Mouse (Mus musculus) thymus, adult 18-20 months (tissue): ENCODE data around the gene Caprin2.
"Not testable (repeated sequence)": the region's sequence is repeated elsewhere in the genome, so short reads cannot be mapped to it uniquely, and the experiment has no call there.

Source experiments
- DNase-seq, 2 experiments: peaks; one replicate each; pipeline ENCODE4 v3.0.0; 2022; ENCODE audit warnings: mixed read lengths in 2 of 2

Gene Caprin2

GRCm38 (mm10) chr6:148895773-148896506 is at the start of gene Caprin2:
Gene Caprin2, minus strand, starts transcription at chr6:148896237.
- DNase-seq: peak; percentile 96 to 97

GRCm38 (mm10) chr6:148944767-148945508 is 48.9 kb upstream of the Caprin2 start:
- DNase-seq: peak; percentile 43 to 54

GRCm38 (mm10) chr6:148944344-148944766 is 48.3 kb upstream of the Caprin2 start:
- no peak for DNase-seq

GRCm38 (mm10) chr6:148943695-148944094 is 47.7 kb upstream of the Caprin2 start:
- DNase-seq: no peak

GRCm38 (mm10) chr6:148942406-148942805 is 46.4 kb upstream of the Caprin2 start:
- DNase-seq: no peak

GRCm38 (mm10) chr6:148941880-148942279 is 45.8 kb upstream of the Caprin2 start:
- no peak for DNase-seq

- not testable (repeated sequence) for DNase-seq
These were observed 44.3 kb upstream of the Caprin2 start for GRCm38 (mm10) chr6:148940383-148940782.

DNA sequence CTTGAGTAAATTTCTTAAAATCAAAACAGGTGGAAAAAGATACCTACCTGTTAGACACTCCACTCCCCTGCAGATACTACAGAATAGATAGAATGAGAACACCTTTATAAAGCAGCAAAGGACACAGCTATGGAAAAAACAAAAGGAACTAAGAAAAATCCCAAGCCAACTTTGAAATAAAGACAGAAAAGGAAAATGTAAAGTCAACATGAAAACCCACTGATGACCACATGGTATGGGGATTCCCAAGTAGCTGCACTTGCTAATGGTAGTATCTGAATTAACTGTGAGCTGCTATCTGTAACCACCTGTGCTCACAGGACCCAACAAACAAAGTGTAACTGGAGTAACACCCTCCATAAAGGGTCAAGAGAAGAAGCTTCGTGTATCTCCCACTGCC is 41.7 kb upstream of the Caprin2 start:
- no peak for DNase-seq

GRCm38 (mm10) chr6:148934961-148935590 is 39.0 kb upstream of the Caprin2 start:
- no peak for DNase-seq

- no peak for DNase-seq
These were observed 35.2 kb upstream of the Caprin2 start for GRCm38 (mm10) chr6:148931281-148931680.

GRCm38 (mm10) chr6:148918841-148919398 is 22.9 kb upstream of the Caprin2 start:
- no peak for DNase-seq

GRCm38 (mm10) chr6:148917672-148918071 is 21.6 kb upstream of the Caprin2 start:
- no peak for DNase-seq

DNA sequence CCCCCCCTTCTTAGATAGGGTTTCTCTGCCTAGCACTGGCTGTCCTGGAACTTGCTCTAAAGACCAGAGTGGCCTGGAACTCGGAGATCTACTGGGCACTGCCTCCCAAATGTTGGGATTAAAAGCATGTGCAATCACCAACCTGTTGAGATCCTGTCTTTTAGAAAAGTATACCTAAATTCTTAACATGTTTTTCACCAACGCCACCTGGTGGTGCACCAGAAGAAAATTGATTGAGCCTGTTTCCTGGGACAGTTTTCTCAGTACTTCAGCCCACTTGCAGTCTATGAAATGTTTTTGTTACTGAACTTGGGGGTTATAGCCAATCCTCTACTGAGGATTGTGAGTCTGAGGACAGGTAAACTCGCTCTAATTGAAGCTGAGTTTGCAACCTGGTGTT is 20.8 kb upstream of the Caprin2 start:
- DNase-seq: no peak

GRCm38 (mm10) chr6:148913938-148914337 is 17.9 kb upstream of the Caprin2 start:
- peak; percentile 6 to 10 for DNase-seq

GRCm38 (mm10) chr6:148911906-148912305 is 15.9 kb upstream of the Caprin2 start:
- not testable (repeated sequence) for DNase-seq

- DNase-seq: no peak
These were observed 10.9 kb upstream of the Caprin2 start for GRCm38 (mm10) chr6:148906958-148907357.

DNA sequence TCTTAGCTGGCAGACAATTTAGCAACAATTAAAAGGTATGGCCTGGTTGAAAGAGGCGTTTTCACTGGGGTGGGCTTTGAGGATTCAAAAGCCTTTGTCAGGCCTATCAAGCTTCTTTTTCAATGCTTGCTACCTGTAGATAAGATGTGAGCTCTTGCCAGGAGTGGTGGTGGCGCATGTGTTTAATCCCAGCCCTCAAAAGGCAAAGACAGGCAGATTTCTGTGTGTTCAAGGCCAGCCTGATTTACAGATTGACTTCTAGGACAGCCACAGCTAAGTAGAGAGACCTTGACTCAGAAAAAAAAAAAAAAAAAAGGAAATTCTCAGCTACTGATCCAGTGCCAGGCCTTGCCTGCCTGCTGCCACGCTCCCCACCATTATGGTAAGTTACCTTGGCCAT is 6.7 kb upstream of the Caprin2 start:
- DNase-seq: no peak

DNA sequence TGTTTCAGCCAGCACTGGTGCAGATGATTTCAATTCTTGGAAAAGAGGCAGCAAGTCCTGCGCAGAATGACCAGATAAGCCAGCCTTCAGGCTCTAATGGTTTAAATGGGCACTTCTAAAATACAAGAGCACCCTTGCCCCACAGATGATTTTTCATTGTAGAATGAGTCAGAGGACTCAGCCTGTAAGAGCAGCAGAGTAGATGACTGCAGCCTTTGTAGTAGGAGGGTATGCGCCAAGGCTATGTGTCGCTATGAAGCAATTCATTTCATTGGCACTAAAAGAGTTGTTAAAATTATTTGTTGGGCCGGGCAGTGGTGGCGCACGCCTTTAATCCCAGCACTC is 442 bp upstream of the Caprin2 start:
- DNase-seq: no peak

- no peak for DNase-seq
These were observed 907 bp downstream of the Caprin2 start for GRCm38 (mm10) chr6:148894888-148895772.

DNA sequence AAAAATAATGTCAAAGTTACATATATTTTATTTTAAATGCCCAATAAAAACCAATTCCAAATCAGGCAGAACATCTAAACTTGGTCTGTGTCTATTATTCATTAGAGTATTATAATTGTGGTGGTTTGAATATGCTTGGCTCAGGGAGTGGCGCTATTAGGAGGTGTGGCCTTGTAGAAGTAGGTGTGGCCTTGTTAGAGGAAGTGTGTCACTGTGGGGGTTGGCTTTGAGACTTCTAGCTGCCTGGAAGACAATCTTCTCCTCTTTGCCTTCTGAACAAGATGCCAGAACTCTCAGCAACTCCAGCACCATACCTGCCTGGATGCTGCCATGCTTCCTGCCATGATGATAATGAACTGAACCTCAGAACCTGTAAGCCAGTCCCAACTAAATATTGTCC is 22.1 kb downstream of the Caprin2 start:
- DNase-seq: no peak

DNA sequence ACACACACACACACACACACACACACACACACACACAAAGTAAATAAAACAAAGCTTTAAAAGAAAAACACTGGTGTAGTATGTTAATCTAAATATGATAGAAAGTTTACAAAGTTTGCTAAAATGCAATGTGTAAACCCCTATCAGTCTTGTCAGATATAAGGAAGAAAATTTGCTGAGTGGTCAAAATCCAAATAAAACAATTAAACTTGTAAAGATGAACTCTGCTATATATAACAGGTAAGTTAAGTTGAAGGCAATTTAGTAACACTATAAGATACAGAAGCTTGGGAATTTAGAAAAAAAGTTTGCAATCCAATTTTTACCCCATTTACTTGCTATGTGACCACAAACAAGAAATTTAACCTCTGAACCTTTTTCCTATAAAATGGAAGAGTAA is 50.4 kb downstream of the Caprin2 start:
- no peak for DNase-seq

DNA sequence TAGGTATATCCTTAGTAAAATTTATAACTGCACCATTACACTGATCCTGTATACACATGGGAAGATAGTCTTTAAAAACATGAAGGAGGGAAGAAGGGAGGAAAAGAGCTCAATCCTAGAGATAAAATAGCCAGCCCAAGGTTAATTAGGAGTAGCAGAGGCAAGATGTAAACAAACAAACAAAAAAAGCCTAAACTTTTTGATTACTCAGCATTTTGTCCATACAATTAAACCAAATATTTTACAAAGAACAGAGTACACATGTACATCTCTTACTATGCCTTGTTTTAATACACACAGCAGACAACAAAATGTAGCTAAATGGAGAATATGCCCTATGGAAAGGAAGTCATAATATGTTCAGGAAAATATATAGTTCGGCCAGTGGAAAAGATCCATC is 54.3 kb downstream of the Caprin2 start:
- DNase-seq: no peak
